Mouse (Mus musculus): ENCODE results near the gene Lbr. TPM values are rescaled to one million over a fixed set of nuclear protein-coding genes. Genes with fewer than 3 reads are reported as not detected.

The Lbr gene
- polyA plus RNA-seq, 1 experiment from 2014 or later = 155 TPM

DNA sequence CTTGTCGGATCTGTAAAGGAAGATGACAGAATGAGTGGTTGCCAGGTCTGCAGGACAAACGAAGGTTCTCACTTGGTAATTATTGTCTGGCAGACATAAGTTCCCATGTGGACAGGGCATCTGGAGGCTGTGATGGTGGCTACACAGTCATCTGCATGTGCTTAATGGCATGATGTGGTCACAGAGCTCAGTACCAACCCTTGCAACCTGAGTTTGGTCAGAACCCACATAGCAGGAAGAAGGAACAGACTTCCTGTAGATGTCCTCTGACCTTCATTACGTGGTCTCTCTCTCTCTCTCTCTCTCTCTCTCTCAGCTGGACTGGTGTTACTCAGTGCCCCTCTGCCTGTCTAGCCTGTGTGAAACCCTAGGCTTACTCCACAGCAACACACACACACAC lies 29.8 kb upstream of the Lbr start:
- H3K4me2 ChIP-seq (ENCODE audit: low read depth) = no peak overlapping the region
- no peaks in the 10 kb centered on the region for H3K9me3 ChIP-seq (ENCODE audit: control insufficient read depth, low read length)

DNA sequence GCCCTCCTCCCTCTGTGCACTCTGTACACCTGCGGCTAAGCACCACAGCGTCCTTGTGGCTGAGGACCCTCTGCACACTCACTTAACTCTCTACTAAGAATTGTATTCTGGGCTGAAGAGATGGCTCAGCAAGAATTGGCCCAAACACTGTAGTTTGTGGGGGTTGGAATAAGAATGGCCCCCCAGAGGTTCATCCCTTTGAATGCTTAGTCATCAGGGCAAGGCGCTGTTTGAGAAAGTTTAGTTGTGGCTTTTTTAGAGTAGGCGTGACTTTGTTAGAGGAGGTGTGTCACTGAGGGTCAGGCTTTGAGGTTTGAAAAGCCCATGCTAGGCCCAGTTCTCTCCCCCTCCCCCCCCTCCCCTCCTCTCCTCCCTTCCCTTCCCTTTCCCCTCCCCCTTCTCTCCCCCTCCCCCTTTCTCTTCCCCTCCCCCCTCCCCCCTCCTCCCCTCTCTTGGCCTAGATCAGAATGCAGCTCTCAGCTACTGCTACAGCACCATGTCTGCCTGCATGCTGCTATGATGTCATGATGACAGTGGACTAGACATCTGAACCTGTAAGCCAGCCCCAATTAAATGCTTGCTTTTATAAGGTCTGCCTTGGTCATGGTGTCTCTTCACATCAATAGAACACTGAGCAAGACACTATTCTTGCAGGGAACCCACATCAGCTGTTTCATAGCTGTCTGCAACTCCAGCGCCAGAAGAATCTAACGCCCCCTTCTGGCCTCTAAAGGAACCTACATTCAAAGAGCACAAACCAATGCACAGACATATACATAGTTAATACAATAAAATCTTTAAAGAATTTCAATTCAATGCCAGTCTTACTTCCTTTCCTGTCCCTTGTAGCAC lies 23.8 kb upstream of the Lbr start:
- no peaks in the 10 kb centered on the region for H3K9me3 ChIP-seq (ENCODE audit: control insufficient read depth, low read length)
- H3K9ac ChIP-seq (ENCODE audit: low read length) = no peak overlapping the region
- no peak for DNase-seq (ENCODE audit: low spot score)
- H3K27me3 ChIP-seq (ENCODE audit: control insufficient read depth, insufficient read depth, low read length) = no peaks in the 10 kb centered on the region
- ATAC-seq (ENCODE audit: insufficient read depth, low FRiP score, low TSS enrichment) = no peak
- no peak overlapping the region for H3K27ac ChIP-seq (ENCODE audit: low read depth, low read length)
- H3K4me2 ChIP-seq (ENCODE audit: low read depth) = no peak overlapping the region
- H3K36me3 ChIP-seq (ENCODE audit: control insufficient read depth, insufficient read depth, low read length) = no peaks in the 10 kb centered on the region
- WGBS = 87% methylated on average over 6 of the region's 6 CpGs
- no peaks in the 10 kb centered on the region for H3K4me1 ChIP-seq (ENCODE audit: control insufficient read depth, insufficient read depth, low read length)
- no peak overlapping the region for H3K4me3 ChIP-seq (ENCODE audit: low read depth, low read length)

More for the DNA sequence above, 29.8 kb upstream of the Lbr start:
- Histone ChIP-seq H3K4me3 (ENCODE audit: low read depth, low read length) (no peak overlapping the region), H3K4me1 (ENCODE audit: control insufficient read depth, insufficient read depth, low read length) (no peaks in the 10 kb centered on the region), H3K9ac (ENCODE audit: low read length) (no peak overlapping the region), H3K27me3 (ENCODE audit: control insufficient read depth, insufficient read depth, low read length) (no peaks in the 10 kb centered on the region), H3K27ac (ENCODE audit: low read depth, low read length) (no peak overlapping the region), H3K36me3 (ENCODE audit: control insufficient read depth, insufficient read depth, low read length) (no peaks in the 10 kb centered on the region)
- ATAC-seq (ENCODE audit: insufficient read depth, low FRiP score, low TSS enrichment) = no peak
- WGBS = 72% methylated on average over 3 of the region's 3 CpGs
- DNase-seq (ENCODE audit: low spot score) = no peak

DNA sequence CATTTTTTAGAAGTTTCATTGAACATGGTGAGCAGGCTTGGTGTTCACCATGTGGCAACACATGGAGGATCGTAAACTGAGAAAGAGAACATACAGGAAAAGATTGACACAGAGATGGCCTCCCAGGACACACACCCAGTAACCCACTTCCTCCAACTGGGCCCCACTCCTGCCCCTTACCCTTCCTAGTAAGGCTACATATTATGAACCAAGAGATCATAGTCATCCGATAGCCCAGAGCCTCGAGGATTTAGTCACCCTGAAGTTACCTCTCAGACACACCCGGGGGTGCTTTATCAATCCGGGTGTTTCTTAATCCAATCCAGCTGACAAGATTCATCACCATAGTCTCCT lies 23.0 kb upstream of the Lbr start:
- Histone ChIP-seq H3K36me3 (ENCODE audit: control insufficient read depth, insufficient read depth, low read length) (no peaks in the 10 kb centered on the region), H3K4me2 (ENCODE audit: low read depth) (no peak overlapping the region), H3K4me1 (ENCODE audit: control insufficient read depth, insufficient read depth, low read length) (no peaks in the 10 kb centered on the region), H3K9ac (ENCODE audit: low read length) (no peak overlapping the region), H3K9me3 (ENCODE audit: control insufficient read depth, low read length) (no peaks in the 10 kb centered on the region), H3K27ac (ENCODE audit: low read depth, low read length) (no peak overlapping the region), H3K4me3 (ENCODE audit: low read depth, low read length) (no peak overlapping the region), H3K27me3 (ENCODE audit: control insufficient read depth, insufficient read depth, low read length) (no peaks in the 10 kb centered on the region)
- ATAC-seq (ENCODE audit: insufficient read depth, low FRiP score, low TSS enrichment) (no peak), DNase-seq (ENCODE audit: low spot score) (no peak)
- 83% methylated on average over 5 of the region's 5 CpGs for WGBS

DNA sequence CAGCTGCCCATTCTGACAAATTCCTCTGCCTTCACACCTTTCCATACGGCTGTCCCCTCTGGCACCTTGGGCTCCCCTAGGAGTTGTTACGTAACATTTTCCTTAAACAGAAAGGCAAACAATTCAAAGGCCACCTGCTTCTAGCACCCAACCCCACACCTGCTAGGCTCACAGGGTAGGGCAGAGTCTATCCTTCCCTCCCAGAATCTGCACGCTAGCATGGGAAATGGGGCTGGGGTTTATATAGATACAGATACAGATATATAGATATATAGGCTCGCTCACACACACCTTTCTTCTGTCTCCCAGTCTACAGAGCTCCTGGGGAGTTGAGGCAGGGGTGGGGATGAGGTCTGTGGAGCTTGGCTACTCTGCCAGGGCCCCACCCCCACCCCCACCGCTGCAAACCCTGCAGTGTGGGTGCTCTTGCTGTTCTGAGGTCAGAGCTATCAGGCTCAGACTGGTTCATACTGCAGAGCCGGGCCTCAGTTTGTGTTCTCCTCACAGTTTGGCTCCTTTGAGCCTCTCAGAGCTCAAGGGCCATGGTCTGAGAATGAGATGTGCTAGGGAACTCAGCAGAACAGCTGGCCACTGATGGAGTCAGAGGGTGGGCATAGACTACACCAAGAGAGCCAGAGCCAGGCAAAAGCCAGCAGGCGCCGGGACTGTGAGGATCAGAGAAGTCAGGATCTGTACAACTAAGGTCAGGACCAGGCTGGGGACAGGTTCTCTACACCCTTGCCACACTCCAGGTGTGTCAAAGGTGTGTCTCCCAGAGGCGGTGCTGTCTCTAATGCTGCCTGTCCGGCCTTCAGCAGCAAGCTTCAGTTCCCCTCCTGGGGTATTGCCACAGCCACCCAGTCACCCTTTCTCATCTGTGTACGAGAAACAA lies 22.4 kb upstream of the Lbr start:
- Histone ChIP-seq H3K36me3 (ENCODE audit: control insufficient read depth, insufficient read depth, low read length) (no peaks in the 10 kb centered on the region), H3K4me2 (ENCODE audit: low read depth) (no peak overlapping the region), H3K4me1 (ENCODE audit: control insufficient read depth, insufficient read depth, low read length) (no peaks in the 10 kb centered on the region), H3K9me3 (ENCODE audit: control insufficient read depth, low read length) (no peaks in the 10 kb centered on the region), H3K9ac (ENCODE audit: low read length) (no peak overlapping the region), H3K27me3 (ENCODE audit: control insufficient read depth, insufficient read depth, low read length) (no peaks in the 10 kb centered on the region), H3K27ac (ENCODE audit: low read depth, low read length) (no peak overlapping the region), H3K4me3 (ENCODE audit: low read depth, low read length) (no peak overlapping the region)
- ATAC-seq (ENCODE audit: insufficient read depth, low FRiP score, low TSS enrichment) (no peak), DNase-seq (ENCODE audit: low spot score) (no peak)
- 80% methylated on average over 11 of the region's 11 CpGs for WGBS

DNA sequence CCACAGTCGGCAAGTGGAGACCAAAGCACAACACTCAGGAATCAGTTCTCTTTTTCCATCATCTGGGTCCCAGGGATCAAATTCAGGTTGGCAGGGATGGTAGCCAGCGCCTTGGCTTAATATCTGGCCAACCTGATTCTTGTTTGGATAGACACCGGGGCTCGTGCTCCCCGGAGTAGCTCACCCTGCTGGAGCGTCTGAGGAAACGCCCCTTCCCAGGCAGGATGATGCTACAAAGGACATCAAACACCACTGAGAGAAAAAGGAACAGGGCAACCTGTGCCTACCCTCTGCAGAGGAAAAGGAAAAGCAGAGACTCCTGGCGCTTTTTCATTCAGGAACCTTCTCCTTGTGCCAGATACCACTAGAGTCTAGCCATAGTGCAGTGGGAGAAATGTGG lies 20.6 kb upstream of the Lbr start:
- DNase-seq (ENCODE audit: low spot score) = no peak
- H3K27me3 ChIP-seq (ENCODE audit: control insufficient read depth, insufficient read depth, low read length) = no peaks in the 10 kb centered on the region
- ATAC-seq (ENCODE audit: insufficient read depth, low FRiP score, low TSS enrichment) = no peak
- H3K9ac ChIP-seq (ENCODE audit: low read length) = no peak overlapping the region
- 29% methylated on average over 8 of the region's 8 CpGs for WGBS
- no peak overlapping the region for H3K27ac ChIP-seq (ENCODE audit: low read depth, low read length)
- no peaks in the 10 kb centered on the region for H3K9me3 ChIP-seq (ENCODE audit: control insufficient read depth, low read length)
- H3K36me3 ChIP-seq (ENCODE audit: control insufficient read depth, insufficient read depth, low read length) = no peaks in the 10 kb centered on the region
- H3K4me1 ChIP-seq (ENCODE audit: control insufficient read depth, insufficient read depth, low read length) = no peaks in the 10 kb centered on the region
- no peak overlapping the region for H3K4me2 ChIP-seq (ENCODE audit: low read depth)
- no peak overlapping the region for H3K4me3 ChIP-seq (ENCODE audit: low read depth, low read length)

DNA sequence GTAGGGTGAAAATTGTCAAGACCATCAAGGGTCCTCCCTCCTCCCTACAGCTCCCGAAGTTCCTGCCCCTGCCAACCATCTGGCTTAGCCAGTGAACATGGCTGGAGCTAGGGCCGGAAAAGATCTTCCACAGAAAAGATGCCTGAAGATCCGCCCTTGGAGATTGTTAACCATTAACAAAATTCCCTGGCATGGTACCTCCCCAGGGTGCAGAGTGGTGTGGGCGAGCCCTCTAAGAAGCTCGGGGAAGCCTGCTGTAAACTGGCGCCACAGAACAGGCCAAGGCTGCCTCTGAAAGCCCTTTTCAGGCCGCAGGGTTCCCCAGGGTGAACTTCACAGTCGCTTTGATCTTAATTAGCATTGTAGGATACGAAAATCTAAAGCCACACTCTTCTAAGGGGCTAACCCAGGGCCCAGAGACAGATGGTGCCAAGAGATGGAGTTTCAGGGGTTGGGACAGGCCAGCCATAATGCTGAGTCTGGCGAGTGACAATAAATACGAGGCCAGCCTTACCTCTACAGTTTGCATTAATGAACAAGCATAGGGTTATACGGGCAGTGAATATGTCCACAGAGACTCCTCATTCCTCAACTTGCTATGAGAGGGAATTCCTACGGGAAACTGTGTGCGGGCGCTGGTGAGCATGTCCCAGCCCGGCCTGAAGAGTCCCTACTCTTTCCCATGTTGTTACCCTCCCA lies 20.0 kb upstream of the Lbr start:
- H3K9me3 ChIP-seq (ENCODE audit: control insufficient read depth, low read length) = no peaks in the 10 kb centered on the region
- H3K4me2 ChIP-seq (ENCODE audit: low read depth) = no peak overlapping the region
- H3K36me3 ChIP-seq (ENCODE audit: control insufficient read depth, insufficient read depth, low read length) = no peaks in the 10 kb centered on the region
- no peak overlapping the region for H3K4me3 ChIP-seq (ENCODE audit: low read depth, low read length)
- H3K9ac ChIP-seq (ENCODE audit: low read length) = no peak overlapping the region
- no peaks in the 10 kb centered on the region for H3K27me3 ChIP-seq (ENCODE audit: control insufficient read depth, insufficient read depth, low read length)
- no peak for DNase-seq (ENCODE audit: low spot score)
- ATAC-seq (ENCODE audit: insufficient read depth, low FRiP score, low TSS enrichment) = no peak
- WGBS = 41% methylated on average over 16 of the region's 16 CpGs
- H3K27ac ChIP-seq (ENCODE audit: low read depth, low read length) = no peak overlapping the region
- no peaks in the 10 kb centered on the region for H3K4me1 ChIP-seq (ENCODE audit: control insufficient read depth, insufficient read depth, low read length)

DNA sequence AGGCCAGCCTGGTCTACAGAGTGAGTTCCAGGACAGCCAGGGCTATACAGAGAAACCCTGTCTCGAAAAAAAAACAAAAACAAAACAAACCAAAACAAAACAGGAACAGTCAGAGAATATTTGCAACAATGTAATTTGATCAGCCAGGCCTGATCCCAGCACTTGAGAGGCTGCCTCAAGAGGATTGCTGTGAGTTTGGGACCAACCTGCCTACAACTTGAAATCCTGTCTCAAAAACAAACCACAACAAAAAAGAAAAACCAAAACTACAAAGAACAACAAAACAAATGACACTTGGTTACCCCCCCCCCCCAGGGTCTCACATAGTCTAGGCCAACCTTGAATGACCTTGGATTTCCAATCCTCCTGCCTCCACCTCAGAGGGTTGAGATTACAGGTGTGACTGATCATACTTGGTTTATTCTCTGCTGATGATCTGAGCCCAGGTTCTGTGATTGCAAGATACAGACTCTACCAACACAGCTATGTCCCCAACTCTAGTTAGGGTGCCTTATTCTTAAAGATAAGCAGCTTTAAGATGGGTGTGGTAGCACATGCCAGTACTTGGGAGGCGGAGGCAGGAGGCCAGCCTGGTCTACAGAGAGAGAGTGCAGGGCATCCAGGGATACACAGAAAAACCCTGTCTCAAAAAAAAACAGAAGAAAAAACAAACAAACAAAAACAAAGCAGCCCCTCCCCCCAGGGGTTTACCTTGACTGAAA lies 18.5 kb upstream of the Lbr start:
- Histone ChIP-seq H3K4me2 (ENCODE audit: low read depth) (no peak overlapping the region), H3K36me3 (ENCODE audit: control insufficient read depth, insufficient read depth, low read length) (no peaks in the 10 kb centered on the region), H3K4me1 (ENCODE audit: control insufficient read depth, insufficient read depth, low read length) (no peaks in the 10 kb centered on the region), H3K9ac (ENCODE audit: low read length) (no peak overlapping the region), H3K4me3 (ENCODE audit: low read depth, low read length) (no peak overlapping the region), H3K27ac (ENCODE audit: low read depth, low read length) (no peak overlapping the region), H3K27me3 (ENCODE audit: control insufficient read depth, insufficient read depth, low read length) (no peaks in the 10 kb centered on the region), H3K9me3 (ENCODE audit: control insufficient read depth, low read length) (no peaks in the 10 kb centered on the region)
- WGBS = 81% methylated on average over 2 of the region's 2 CpGs
- no peak for DNase-seq (ENCODE audit: low spot score)
- ATAC-seq (ENCODE audit: insufficient read depth, low FRiP score, low TSS enrichment) = no peak

DNA sequence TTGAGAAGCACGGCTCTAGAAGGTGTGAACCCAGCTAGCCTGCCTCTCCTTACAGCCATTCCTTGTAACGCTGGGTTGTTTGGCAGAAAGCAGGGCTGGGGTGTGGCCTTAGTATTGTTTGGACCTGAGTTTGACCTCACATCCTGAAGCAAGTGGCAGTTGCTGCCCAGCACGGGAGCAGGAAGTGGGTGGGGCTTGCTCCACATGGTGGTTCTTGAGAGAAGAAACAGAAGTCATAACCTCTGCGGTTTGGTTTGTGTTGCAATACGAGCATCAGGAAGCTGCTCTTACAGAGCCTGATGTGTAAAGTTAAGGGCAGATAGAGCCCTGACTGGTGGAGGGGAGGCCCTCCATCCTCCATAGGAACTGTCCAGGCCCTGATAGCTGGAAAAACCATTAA lies 17.8 kb upstream of the Lbr start:
- 22% methylated on average over 5 of the region's 5 CpGs for WGBS

More for the DNA sequence above, 17.8 kb upstream of the Lbr start:
- H3K36me3 ChIP-seq (ENCODE audit: control insufficient read depth, insufficient read depth, low read length) = no peaks in the 10 kb centered on the region
- no peak overlapping the region for H3K27ac ChIP-seq (ENCODE audit: low read depth, low read length)
- H3K27me3 ChIP-seq (ENCODE audit: control insufficient read depth, insufficient read depth, low read length) = no peaks in the 10 kb centered on the region
- no peak for ATAC-seq (ENCODE audit: insufficient read depth, low FRiP score, low TSS enrichment)
- no peak overlapping the region for H3K4me3 ChIP-seq (ENCODE audit: low read depth, low read length)
- no peak overlapping the region for H3K9ac ChIP-seq (ENCODE audit: low read length)
- no peaks in the 10 kb centered on the region for H3K9me3 ChIP-seq (ENCODE audit: control insufficient read depth, low read length)
- no peak overlapping the region for H3K4me2 ChIP-seq (ENCODE audit: low read depth)
- peak; percentile 40 for DNase-seq (ENCODE audit: low spot score)
- no peaks in the 10 kb centered on the region for H3K4me1 ChIP-seq (ENCODE audit: control insufficient read depth, insufficient read depth, low read length)

All from neural tube, embryonic 11.5 days (tissue).